Mouse (Mus musculus) heart, adult 2 months (tissue): ENCODE data around the gene Nsun7. TPM values are rescaled to one million over a fixed set of nuclear protein-coding genes. Genes with fewer than 3 reads are reported as not detected.

Source experiments
- DNase-seq, 2 experiments: peaks; one replicate each; pipeline ENCODE4 v3.0.0; 2021
- H3K27ac ChIP-seq: fragments of 200-600 bp; 2 replicates; pipeline ENCODE4 v1.8.1; 2022
- H3K27me3 ChIP-seq: fragments of 200-500 bp; 2 replicates; pipeline ENCODE4 v1.6.1; 2012; ENCODE audit warnings: mild to moderate bottlenecking, low read length, inconsistent platforms, mixed read lengths; ENCODE audit not compliant: control insufficient read depth, insufficient read depth
- H3K36me3 ChIP-seq: fragments of 200-500 bp; 2 replicates; pipeline ENCODE4 v1.6.1; 2012; ENCODE audit warnings: low read length, inconsistent platforms; ENCODE audit not compliant: control insufficient read depth, insufficient read depth
- H3K4me1 ChIP-seq: fragments of 200-500 bp; 2 replicates; pipeline ENCODE4 v1.6.1; 2011; ENCODE audit warnings: low read length; ENCODE audit not compliant: control insufficient read depth, insufficient read depth
- H3K4me3 ChIP-seq: fragments of 200-600 bp; 2 replicates; pipeline ENCODE4 v1.8.1; 2022
- H3K79me2 ChIP-seq: fragments of 200-500 bp; replicated peaks from 2 replicates; pipeline ENCODE4 v1.6.1; 2012; ENCODE audit warnings: mild to moderate bottlenecking, inconsistent platforms, low read length, moderate library complexity, mixed read lengths; ENCODE audit not compliant: control insufficient read depth, insufficient read depth
- H3K9ac ChIP-seq: fragments of 200-500 bp; 2 replicates; pipeline ENCODE4 v1.6.1; 2012; ENCODE audit warnings: low read depth, mild to moderate bottlenecking, control low read depth, inconsistent platforms, low read length, mixed read lengths
- CTCF ChIP-seq: fragments of 200-600 bp; IDR thresholded peaks from 2 replicates; pipeline ENCODE4 v1.8.1; 2022; ENCODE audit warnings: antibody characterized with exemption, mild to moderate bottlenecking, moderate library complexity
- EP300 ChIP-seq: fragments of 200-500 bp; IDR thresholded peaks from 2 replicates; pipeline ENCODE4 v1.6.1; 2011; ENCODE audit warnings: low read depth, low read length, control low read depth; ENCODE audit not compliant: insufficient read depth
- POLR2A ChIP-seq: fragments of 200-500 bp; IDR thresholded peaks from 2 replicates; pipeline ENCODE4 v1.6.1; 2011; ENCODE audit warnings: mild to moderate bottlenecking, low read depth, low read length, control low read depth; ENCODE audit not compliant: insufficient read depth
- WGBS: fragments of 180-500 bp; shearing (Covaris S2); methylation state at CpG from one replicate; pipeline ENCODE4 v1.1.7; 2018; 5-methylcytosine and 5-hydroxymethylcytosine counted together
- intact Hi-C: fragments of 180-260 bp; cut with DNase I; formaldehyde crosslinking; loops from one replicate; pipeline ENCODE4 v1.15.1; 2025
- polyA plus RNA-seq: library from polyadenylated mRNA; depleted of rRNA; stranded (reverse); fragments of >200 nt; gene quantifications from 2 replicates; pipeline ENCODE4 v1.2.3, GENCODE M21; 2012
- total RNA-seq, 2 experiments: library from RNA; stranded (reverse); gene quantifications; 2 replicates each; pipeline ENCODE4 v1.2.3; 2021

Gene Nsun7
- total and polyA plus RNA-seq, 3 experiments: 0.12 TPM; not detected in 2

DNA sequence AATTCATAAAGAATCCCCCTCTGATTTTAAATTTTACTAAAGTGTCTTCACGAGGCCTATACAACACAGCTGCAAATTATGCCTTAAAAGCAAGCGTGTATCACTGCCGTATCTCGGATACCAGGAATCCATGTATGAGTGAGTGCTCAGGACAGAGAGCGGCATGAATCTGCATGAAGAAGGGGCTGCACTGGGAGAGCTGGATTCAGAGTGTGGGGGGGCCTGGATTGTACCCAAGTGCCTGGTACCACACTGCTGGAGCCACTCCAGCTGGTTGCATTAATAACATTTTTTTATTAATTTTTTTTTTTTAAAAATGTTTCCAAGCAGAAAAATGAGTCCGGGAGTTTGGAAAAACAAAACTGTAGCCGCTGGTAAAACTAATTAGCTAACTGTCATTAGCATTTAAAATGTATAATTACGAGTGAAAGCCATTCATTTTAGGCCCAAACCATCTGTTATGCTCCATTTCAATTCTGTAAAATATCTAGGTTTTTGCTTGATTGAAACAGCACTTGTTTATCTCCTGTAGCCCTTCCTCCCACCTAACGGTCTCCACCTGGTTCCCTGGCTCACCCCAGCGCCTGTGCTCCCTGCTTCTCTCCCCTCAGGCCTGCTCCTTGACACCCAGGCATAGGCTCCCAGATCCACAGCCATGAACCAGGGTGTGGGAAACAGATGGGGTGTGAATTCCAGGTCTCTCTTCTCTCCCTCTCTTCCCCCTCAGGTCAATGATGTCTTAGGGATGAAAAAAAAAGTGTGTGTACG, 44.8 kb downstream of the Nsun7 start:
- Histone ChIP-seq H3K4me3 (no peak overlapping the region), H3K79me2 (no peaks in the 10 kb centered on the region), H3K36me3 (0 out of 2 replicates have a peak, but pooled peaks cover 2% of the 10 kb centered on the region), H3K4me1 (no peaks in the 10 kb centered on the region), H3K9ac (no peak overlapping the region), H3K27me3 (no peaks in the 10 kb centered on the region), H3K27ac (no peak overlapping the region)
- intact Hi-C loops: no loop called here
- TF ChIP-seq EP300: no peak
- no peak for TF ChIP-seq CTCF
- TF ChIP-seq POLR2A: no peak
- WGBS: 92% methylated on average over 11 of the region's 11 CpGs
- DNase-seq: no peak

GRCm38 (mm10) chr5:66305511-66305910, 45.8 kb downstream of the Nsun7 start:
- no peak overlapping the region for H3K27ac ChIP-seq

GRCm38 (mm10) chr5:66310328-66310727, 50.6 kb downstream of the Nsun7 start:
- TF ChIP-seq CTCF (no peak), POLR2A (no peak), EP300 (no peak)
- Histone ChIP-seq H3K4me1 (no peaks in the 10 kb centered on the region), H3K27me3 (no peaks in the 10 kb centered on the region), H3K27ac (no peak overlapping the region), H3K4me3 (no peak overlapping the region), H3K36me3 (no peaks in the 10 kb centered on the region), H3K9ac (no peak overlapping the region), H3K79me2 (no peaks in the 10 kb centered on the region; the same call in 1 of the 2 replicates)
- WGBS: 80% methylated on average over 9 of the region's 9 CpGs
- DNase-seq: no peak
- intact Hi-C loops: no loop called here

More at GRCm38 (mm10) chr5:66305511-66305910, 45.8 kb downstream of the Nsun7 start:
- Histone ChIP-seq H3K79me2 (no peaks in the 10 kb centered on the region), H3K36me3 (0 out of 2 replicates have a peak, but pooled peaks cover 2% of the 10 kb centered on the region), H3K4me1 (no peaks in the 10 kb centered on the region), H3K9ac (no peak overlapping the region), H3K27me3 (no peaks in the 10 kb centered on the region), H3K4me3 (no peak overlapping the region)
- no peak for DNase-seq
- WGBS: 88% methylated on average over 8 of the region's 8 CpGs
- intact Hi-C loops: no loop called here
- no peak for TF ChIP-seq EP300
- TF ChIP-seq CTCF: no peak
- TF ChIP-seq POLR2A: no peak

DNA sequence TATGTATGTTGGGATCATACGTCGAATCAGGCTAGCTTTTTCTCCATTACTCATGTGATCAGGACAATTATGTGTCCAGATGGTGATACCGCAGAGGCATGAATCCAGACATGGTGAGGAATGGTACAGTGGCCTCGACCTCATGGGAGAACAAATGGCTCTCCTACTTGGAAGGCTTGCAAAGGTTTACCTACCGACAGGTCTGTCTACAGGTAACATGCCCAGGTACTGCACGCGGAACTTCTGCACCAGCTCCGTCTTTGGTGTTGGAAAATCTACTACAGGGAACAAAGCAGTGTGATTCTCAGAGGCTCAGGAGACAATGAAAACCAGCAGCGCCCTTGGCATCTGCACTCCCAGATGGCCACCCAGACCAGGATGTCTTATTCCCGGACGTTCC, 51.1 kb downstream of the Nsun7 start:
- WGBS: 95% methylated on average over 11 of the region's 11 CpGs
- intact Hi-C loops: no loop called here
- Histone ChIP-seq H3K27ac (no peak overlapping the region), H3K9ac (no peak overlapping the region), H3K27me3 (no peaks in the 10 kb centered on the region), H3K79me2 (no peaks in the 10 kb centered on the region; the same call in 1 of the 2 replicates), H3K4me1 (no peaks in the 10 kb centered on the region), H3K4me3 (no peak overlapping the region), H3K36me3 (no peaks in the 10 kb centered on the region)
- TF ChIP-seq POLR2A (no peak), EP300 (no peak), CTCF (no peak)
- no peak for DNase-seq

- no peak for TF ChIP-seq CTCF
- no peak for TF ChIP-seq EP300
- TF ChIP-seq POLR2A: no peak
- intact Hi-C loops: no loop called here
- Histone ChIP-seq H3K4me1 (no peaks in the 10 kb centered on the region), H3K4me3 (no peak overlapping the region), H3K27me3 (no peaks in the 10 kb centered on the region), H3K79me2 (no peaks in the 10 kb centered on the region; the same call in 1 of the 2 replicates), H3K27ac (no peak overlapping the region), H3K9ac (no peak overlapping the region), H3K36me3 (no peaks in the 10 kb centered on the region)
- WGBS: 67% methylated on average over 5 of the region's 5 CpGs
- no peak for DNase-seq
These were observed 56.1 kb downstream of the Nsun7 start for GRCm38 (mm10) chr5:66315791-66316190.

DNA sequence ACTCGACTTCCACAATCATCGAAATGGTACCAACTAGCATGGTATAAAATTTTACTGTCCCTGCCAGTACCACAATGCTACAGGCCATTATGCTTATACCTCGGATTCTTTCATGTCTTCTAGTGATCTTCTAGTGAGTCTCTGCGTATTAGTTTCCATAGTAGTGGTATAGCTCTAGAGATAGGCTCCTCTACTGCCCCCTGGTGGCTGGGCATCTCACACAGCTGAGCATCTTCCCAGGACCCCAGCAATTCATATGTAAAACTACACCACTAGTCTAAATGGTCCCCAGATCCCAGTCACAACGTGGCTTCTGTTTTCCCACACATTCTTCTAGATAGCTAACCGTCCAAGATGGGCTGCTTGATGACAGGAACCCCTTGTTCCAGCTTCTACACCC, 59.6 kb downstream of the Nsun7 start:
- H3K4me1 ChIP-seq: peaks cover 4% of the 10 kb centered on the region; the same call in 1 of the 2 replicates
- H3K36me3 ChIP-seq: no peaks in the 10 kb centered on the region
- WGBS: 75% methylated on average over 6 of the region's 6 CpGs
- no peak overlapping the region for H3K27ac ChIP-seq
- intact Hi-C loops: no loop called here
- no peak overlapping the region for H3K4me3 ChIP-seq
- no peaks in the 10 kb centered on the region for H3K79me2 ChIP-seq
- no peaks in the 10 kb centered on the region for H3K27me3 ChIP-seq
- H3K9ac ChIP-seq: no peak overlapping the region
- DNase-seq: peak; percentile 38 to 67
- TF ChIP-seq POLR2A: no peak
- peak; percentile 81 for TF ChIP-seq CTCF
